Mouse (Mus musculus) kidney, adult 2 months (tissue): Measurements from ENCODE around the gene Prdm5.

ENCODE experiments used
- CTCF ChIP-seq: fragments of 200-500 bp; conservative IDR thresholded peaks from 2 replicates; pipeline ENCODE4 v1.5.1; 2011; ENCODE audit warnings: low read depth, mild to moderate bottlenecking, control low read depth, low read length, moderate library complexity, mixed read lengths; ENCODE audit not compliant: insufficient read depth, insufficient read length
- POLR2A ChIP-seq: fragments of 200-500 bp; IDR thresholded peaks from one replicate; pipeline ENCODE4 v1.6.1; 2011; ENCODE audit warnings: low read depth, low read length, control low read depth

GRCm38 (mm10) chr6:65932776-65933175 lies 154.0 kb downstream of the Prdm5 start:
- TF ChIP-seq CTCF (no peak), POLR2A (no peak)
